Mouse (Mus musculus) left cerebral cortex, adult 2 months (tissue): ENCODE measurements around the gene Sfxn5. TPM values are rescaled to one million over a fixed set of nuclear protein-coding genes. Genes with fewer than 3 reads are reported as not detected.

Experiments
- DNase-seq, 2 experiments: peaks; one replicate each; pipeline ENCODE4 v3.0.0; 2021 to 2022; ENCODE audit warnings: low spot score in 2 of 2, mixed read lengths in 1 of 2; ENCODE audit errors: extremely low spot score in 1 of 2
- H3K27ac ChIP-seq: fragments of 200-600 bp; 2 replicates; pipeline ENCODE4 v1.8.1; 2022
- H3K4me3 ChIP-seq: fragments of 200-600 bp; 2 replicates; pipeline ENCODE4 v1.8.1; 2022
- CTCF ChIP-seq: fragments of 200-600 bp; IDR thresholded peaks from 2 replicates; pipeline ENCODE4 v1.8.1; 2022; ENCODE audit warnings: antibody characterized with exemption, mild to moderate bottlenecking, moderate library complexity
- intact Hi-C: fragments of 180-260 bp; cut with DNase I; formaldehyde crosslinking; loops from one replicate; pipeline ENCODE4 v1.15.1; 2025
- microRNA-seq, 2 experiments: library from miRNA; unstranded; fragments of <30 nt; microRNA quantifications; one replicate each; pipeline ENCODE4 v1.2.0; 2021
- total RNA-seq, 2 experiments: library from RNA; stranded (reverse); gene quantifications; 2 replicates each; pipeline ENCODE4 v1.2.3; 2021

Sfxn5 gene
- total RNA-seq, 2 experiments from 2014 or later: 161 to 173 TPM

DNA sequence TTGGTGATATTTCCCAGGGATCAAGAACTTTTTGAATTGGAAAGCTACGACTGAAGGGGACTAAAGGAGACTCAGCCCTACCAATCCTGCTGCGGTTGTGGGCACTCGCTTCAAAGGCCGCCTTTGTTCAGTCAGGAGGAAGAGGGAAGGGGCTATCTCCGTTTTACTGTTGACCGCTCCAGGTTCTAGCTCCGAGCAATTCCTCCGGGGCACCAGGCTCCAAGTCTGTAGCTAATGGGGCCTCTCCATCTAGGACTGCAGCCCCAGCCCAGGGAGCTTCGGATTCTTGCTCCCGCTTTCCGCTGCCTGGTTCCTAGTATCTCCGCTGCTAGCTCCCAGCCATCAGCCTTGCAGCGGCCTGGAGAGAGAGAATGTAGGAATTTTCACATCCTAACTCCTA, 142.6 kb downstream of the Sfxn5 start:
- no peak for TF ChIP-seq CTCF
- Histone ChIP-seq H3K27ac (peak overlapping the region; percentile 77), H3K4me3 (peak overlapping the region; percentile 48)
- intact Hi-C loops: no loop called here
- peak in 1 of 2 experiments; percentile 25 for DNase-seq

DNA sequence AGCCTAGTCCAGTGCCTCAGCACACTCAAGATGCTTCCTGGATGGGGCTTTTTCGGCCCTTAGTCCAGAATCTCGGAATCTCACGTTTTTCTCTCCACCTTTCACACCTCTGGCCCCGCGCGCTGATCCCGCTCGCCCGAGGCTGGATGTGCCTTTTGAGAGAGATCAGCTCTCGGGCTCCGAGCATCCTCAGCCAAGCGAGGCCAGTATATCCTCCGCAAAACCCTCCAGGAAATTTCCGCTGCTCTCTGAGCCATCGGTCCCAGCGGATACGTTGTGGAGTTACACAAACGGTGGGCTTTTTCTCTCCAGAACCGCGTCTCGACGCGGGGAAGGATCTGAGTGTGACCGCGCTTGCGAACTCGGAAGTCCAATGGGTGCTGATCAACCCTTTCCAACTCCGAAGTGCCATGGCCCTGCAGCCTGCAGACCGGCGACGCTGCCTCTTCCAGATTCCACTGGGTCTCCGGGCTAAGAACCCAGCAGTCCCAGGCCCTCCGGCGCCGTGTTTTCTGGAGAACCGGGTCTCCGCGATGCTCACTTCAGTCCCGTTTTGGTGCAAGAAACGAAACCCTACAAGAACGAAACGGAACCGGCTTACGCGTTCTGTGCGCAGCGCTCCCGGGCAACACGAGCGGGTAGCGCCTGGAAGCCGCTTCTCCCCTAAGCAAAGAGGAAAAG, 143.2 kb downstream of the Sfxn5 start:
- TF ChIP-seq CTCF: no peak
- peak; percentile 36 to 39 for DNase-seq
- Histone ChIP-seq H3K4me3 (peak overlapping the region; percentile 48), H3K27ac (peak overlapping the region; percentile 77)
- intact Hi-C loops: no loop called here

DNA sequence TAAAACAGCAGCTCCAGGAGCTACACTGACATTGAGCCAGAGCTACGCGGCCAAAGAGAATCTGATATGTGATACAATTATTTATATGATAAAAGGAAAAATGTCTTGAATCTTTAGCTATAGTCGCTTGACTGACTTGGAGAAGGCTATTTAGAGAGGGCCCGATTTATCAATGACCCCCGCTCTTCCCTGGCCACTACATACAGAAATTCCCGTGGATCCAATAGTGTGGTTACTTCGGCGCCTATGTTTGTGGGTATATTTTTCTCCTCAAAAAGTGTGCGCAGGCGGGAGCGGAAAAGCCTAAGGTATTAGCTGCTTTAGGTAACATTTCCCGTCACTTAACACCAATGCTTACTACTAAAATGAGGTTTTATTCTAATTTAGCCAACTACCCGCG, 143.9 kb downstream of the Sfxn5 start:
- intact Hi-C loops: no loop called here
- TF ChIP-seq CTCF: no peak
- H3K4me3 ChIP-seq: peak overlapping the region; percentile 48

DNA sequence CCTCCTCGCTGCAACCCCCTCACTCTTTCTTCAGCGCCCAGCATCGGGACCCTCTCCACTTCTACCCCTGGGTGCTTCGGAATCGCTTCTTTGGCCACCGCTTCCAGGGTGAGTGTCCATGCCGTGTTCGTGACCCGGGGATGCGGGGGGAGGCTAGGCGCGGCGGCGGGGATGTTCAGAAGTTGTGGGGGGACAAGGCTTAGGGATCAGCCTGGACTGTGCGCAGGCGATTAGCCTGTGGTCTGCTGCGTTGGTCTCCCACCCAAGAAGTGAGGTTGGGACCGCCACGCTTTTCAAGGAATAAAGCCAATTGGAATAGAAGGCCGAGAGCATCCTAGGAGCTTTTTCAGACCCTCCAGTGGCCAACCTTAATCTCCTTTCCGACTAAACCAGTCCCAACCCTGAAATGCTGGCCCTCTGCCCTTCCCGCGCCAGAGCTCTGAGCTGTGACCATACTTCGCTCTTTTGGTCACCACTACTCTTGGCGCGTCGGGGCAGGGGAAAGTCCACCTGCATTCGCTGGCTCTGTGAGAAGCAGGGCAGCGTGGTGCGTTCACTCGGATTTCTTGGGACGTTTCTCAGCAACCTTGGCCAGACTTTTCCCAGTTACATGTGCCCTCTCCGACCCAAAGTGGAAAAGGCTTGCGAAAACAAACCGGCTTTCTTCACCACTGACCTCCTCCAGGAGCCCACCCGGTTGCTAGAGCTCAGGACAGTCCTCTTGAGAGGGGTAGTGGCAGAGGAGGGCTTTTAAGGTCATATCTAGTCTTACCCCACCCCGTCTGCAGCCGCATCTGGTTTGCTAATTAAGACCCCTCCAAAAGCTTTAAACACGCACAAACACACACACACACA, 144.7 kb downstream of the Sfxn5 start:
- intact Hi-C loops: no loop called here

More for the DNA sequence above, 143.9 kb downstream of the Sfxn5 start:
- DNase-seq: peak in 1 of 2 experiments; percentile 22
- peak overlapping the region; percentile 77 for H3K27ac ChIP-seq

DNA sequence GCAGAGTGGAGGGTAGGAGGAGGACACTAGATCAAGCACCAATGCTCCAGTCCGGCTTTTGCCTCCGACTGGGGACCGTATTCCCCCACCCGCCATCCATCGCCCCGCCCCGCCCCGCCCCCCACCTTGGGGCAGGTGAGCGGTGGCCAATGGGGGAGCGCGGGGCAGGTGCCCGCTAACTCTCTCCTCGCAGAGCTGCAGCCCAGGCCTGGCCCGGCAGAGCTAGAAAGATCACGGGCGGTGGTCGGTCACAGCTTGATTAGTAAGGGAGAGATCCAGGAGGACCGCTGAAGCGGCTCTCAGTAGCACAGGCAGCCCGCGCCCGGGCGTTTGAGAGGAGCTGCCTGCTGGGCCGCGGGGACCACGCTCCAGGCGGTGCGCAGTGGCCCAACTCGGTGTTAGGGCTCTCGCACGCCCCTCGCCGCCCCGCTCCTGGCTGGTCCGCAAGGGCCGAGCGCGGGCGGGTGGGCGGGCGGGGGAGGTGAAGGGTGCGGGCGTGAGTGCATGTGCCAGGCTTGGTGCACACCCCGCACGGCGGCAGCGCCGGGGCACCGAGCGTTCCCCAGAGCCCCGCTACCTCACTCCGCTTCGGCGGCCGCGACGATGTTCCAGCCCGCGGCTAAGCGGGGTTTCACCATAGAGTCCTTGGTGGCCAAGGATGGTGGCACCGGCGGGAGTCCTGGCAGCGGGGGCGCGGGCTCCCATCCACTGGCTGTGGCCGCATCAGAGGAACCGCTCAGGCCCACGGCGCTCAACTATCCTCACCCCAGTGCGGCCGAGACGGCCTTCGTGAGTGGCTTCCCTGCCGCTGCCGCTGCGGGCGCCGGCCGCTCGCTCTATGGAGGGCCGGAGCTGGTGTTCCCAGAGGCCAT, 145.6 kb downstream of the Sfxn5 start, which contains the start of gene Emx1:
Gene Emx1, plus strand, starts transcription at position 99 of the 872 bp plus-strand sequence.
- peak within 1 kb of the TSS; percentile 82 for H3K27ac ChIP-seq
- H3K4me3 ChIP-seq: peak within 1 kb of the TSS; percentile 55
- TF ChIP-seq CTCF: no peak
- peak; percentile 59 to 76 for DNase-seq
- intact Hi-C loops: loop anchor here (2.0 kb wide), 2 partner anchors 59 to 89 kb away; no protein-coding TSS in a partner anchor

More for the DNA sequence above, 144.7 kb downstream of the Sfxn5 start:
- no peak for TF ChIP-seq CTCF
- DNase-seq: peak in 1 of 2 experiments; percentile 33
- peak overlapping the region; percentile 55 for H3K4me3 ChIP-seq
- H3K27ac ChIP-seq: peak overlapping the region; percentile 82

DNA sequence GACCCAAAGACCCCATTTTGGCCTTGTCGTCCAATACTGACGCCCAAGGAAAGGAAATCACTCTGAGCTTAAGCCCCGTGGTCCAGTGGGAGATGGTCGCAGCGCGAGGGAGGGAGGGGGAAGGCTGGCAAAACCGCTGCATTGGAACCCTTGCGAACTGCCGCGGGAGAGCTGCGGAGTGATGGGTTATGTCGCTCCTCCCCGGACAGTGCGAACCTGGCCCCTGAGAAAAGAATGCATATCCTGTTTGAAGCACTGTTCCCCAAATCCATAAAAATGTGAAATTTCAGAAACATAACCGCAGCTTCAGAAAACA, 146.5 kb downstream of the Sfxn5 start:
- no peak for TF ChIP-seq CTCF
- DNase-seq: no peak
- intact Hi-C loops: loop anchor here (2.0 kb wide), 2 partner anchors 58 to 90 kb away; no protein-coding TSS in a partner anchor
- H3K4me3 ChIP-seq: peak overlapping the region; percentile 55
- H3K27ac ChIP-seq: no peak overlapping the region

DNA sequence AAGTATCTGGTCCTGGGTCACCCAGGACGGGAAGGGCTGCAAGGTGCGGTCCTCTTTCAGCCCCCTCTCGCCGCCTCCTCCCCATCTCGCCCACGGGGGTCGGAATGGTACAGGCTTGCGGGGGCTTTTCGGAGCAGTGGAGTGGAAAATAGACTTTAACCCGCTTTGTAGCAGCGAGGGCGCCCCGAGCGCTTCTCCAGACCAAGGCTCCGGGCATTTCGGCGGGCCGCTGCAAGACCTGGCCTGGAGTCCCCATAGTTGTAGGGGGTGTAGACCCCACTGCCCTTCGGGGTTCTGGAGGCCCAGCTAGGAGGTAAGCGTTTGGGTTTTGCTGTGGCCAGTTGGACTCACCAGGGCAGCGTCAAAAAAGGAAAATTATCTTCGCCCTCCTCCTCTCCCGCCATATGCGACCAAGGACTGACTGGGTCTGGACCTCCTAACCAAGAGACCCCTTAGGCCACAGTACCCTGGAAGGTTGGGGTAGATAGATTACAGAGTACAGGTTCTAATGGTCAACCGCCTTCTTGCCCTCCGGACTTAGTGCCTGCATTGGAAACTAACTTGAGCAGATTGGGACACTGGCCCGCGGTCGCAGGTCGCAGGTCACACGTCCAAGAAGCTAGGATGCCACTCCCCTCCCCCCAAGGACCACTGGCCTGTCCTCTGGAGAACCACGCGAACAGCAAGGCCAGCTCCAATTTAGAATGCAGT, 147.0 kb downstream of the Sfxn5 start:
- Histone ChIP-seq H3K27ac (no peak overlapping the region), H3K4me3 (peak overlapping the region; percentile 55)
- no peak for TF ChIP-seq CTCF
- intact Hi-C loops: loop anchor here (2.0 kb wide), 2 partner anchors 57 to 91 kb away; no protein-coding TSS in a partner anchor
- peak in 1 of 2 experiments; percentile 25 for DNase-seq

DNA sequence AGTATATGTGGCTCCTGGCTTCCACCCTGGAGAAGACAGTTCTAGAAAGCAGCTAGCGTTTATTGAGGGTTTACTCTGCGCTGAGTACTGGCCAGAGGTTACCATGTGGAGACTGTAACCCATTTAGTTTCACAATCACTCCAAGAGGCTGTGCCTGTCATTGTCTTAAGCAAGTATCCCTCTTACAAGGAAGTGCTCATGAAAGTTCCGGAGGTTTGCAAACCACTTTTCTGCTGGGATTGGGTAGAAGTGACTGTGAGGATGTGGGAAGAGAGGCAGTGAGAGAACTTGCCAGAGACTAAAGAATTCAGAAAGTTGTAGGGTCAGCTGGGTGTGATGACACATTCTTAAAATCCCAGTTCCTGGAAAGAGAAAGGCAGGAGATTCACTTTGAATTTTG, 149.3 kb downstream of the Sfxn5 start:
- no peak overlapping the region for H3K4me3 ChIP-seq
- intact Hi-C loops: no loop called here
- no peak for DNase-seq
- no peak for TF ChIP-seq CTCF
- no peak overlapping the region for H3K27ac ChIP-seq

DNA sequence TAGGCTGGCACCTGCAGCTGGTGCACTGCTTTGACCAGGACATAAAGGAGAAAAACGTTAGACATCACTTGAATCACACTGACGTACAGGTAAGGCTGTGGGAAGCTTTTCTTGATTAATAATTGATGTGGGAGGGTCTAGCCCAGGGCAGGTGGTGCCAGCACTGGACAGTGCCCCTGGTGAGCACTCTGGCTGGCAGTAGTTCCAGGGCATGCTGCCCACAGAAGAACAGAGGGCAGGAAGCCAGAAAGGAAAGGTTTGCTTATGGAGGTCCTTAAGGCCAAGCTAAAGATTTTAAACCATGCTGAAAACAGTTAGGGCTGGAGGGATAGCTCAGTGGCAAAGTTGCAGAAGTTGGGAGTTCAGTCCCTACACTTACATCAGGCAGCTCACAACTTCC, 153.2 kb downstream of the Sfxn5 start:
- no peak for TF ChIP-seq CTCF
- DNase-seq: no peak
- intact Hi-C loops: no loop called here
- H3K27ac ChIP-seq: no peak overlapping the region
- no peak overlapping the region for H3K4me3 ChIP-seq

DNA sequence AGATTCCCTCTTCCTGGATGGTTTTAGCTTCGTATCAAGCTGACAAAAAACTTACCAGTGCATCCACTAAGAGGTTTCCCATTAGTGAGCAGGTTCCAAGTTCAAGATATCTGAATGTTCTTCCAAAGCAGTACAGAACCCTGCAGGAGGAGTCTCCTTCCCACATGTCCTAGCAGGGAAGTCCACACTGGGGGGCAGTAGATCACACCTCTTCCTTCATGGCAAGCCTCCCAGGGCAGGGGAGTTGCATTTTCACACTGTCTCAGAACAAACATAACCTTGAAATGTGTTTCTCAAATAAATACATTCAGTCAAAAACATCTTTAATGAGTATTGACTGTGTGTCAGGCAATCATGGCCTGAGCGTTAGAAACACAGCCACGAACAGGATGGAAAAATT, 153.7 kb downstream of the Sfxn5 start:
- peak; percentile 8 for TF ChIP-seq CTCF
- DNase-seq: no peak
- intact Hi-C loops: no loop called here
- no peak overlapping the region for H3K27ac ChIP-seq
- no peak overlapping the region for H3K4me3 ChIP-seq

DNA sequence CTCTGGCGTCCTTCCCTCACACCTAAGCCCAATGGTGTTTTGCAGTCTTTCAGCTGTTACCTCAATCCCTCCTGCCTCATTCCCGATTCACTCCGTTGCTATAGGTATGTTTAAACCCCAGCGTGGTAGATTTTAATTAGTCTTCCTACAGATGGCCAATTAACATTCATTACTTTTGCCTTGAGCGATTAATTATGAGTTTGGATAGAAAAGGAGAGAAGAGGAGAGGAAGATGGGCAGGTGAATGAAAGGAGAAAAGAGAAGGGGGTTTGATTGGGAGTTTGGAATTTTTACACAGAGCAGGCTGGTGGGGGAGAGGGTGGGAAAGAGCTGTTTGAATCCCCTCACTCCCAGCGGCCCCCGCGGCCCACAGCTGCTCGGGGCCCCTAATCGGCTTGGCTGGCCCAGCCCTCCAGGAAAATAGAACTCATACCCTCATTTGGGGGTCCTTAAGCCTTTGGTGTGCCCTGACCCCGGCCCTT, 167.7 kb downstream of the Sfxn5 start:
- H3K27ac ChIP-seq: no peak overlapping the region
- DNase-seq: no peak
- no peak for TF ChIP-seq CTCF
- intact Hi-C loops: no loop called here
- H3K4me3 ChIP-seq: no peak overlapping the region

Small RNAs within 50 kb of the gene (microRNA-seq; reads per million reads assigned to microRNA genes)
- 0 reads per million in 2 experiments for gene Mir705

Other genes starting within 250 kb of the Sfxn5 start
- gene Spr, start 195.7 kb downstream of the Sfxn5 start, total RNA-seq: 10 to 100 TPM; 40.8 to 41.6 TPM
- gene Emx1, start 146.0 kb downstream of the Sfxn5 start, total RNA-seq: 10 to 100 TPM; 32.8 to 40.1 TPM
- 10 to 100 TPM; 74.5 to 78.6 TPM for gene Rab11fip5, start 41.2 kb upstream of the Sfxn5 start, total RNA-seq
- gene Noto, start 90.5 kb upstream of the Sfxn5 start, total RNA-seq: not detected
- gene Smyd5, start 98.6 kb upstream of the Sfxn5 start, total RNA-seq: 10 to 100 TPM; 48.8 to 52.7 TPM
- gene Cct7, start 118.1 kb upstream of the Sfxn5 start, total RNA-seq: 100 to 1,000 TPM; 200 to 226 TPM
- 10 to 100 TPM; 25.3 to 26.0 TPM for gene Pradc1, start 118.5 kb upstream of the Sfxn5 start, total RNA-seq
- gene Fbxo41, start 169.6 kb upstream of the Sfxn5 start, total RNA-seq: 100 to 1,000 TPM; 101 to 102 TPM
- gene Egr4, start 180.2 kb upstream of the Sfxn5 start, total RNA-seq: 10 to 100 TPM; 43.7 to 95.7 TPM